ENCODE assay signal across 13 mouse cellular contexts in genomic region chr1:127484188-127484587, GRCm38 (mm10).
DNase-seq lines count a peak whose midpoint lies in the region; ATAC-seq lines count a peak whose summit lies in the region.
"Had no signal": no experiment of that assay in that cellular context is flagged by ENCODE, and none has a peak within 500 bp of the region (broad histone marks: within the 10 kb centered on the region; RNA-seq: fewer than 3 reads in every experiment).

No protein-coding gene starts in this region.

- WGBS in midbrain, embryonic 12.5 days = 93% methylated on average over 8 of the region's 8 CpGs
- WGBS in midbrain, embryonic 10.5 days = 96% methylated on average over 8 of the region's 8 CpGs

- H3K9ac ChIP-seq in midbrain, embryonic 12.5 days (replicated peaks) = no peak overlapping the region
- H3K9ac ChIP-seq: heart, embryonic 13.5 days; liver, embryonic 13.5 days had no signal

- peaks cover 16% of the 10 kb centered on the region for H3K36me3 ChIP-seq in midbrain, embryonic 12.5 days
- H3K36me3 ChIP-seq in midbrain, embryonic 10.5 days = peaks cover 13% of the 10 kb centered on the region
- H3K36me3 ChIP-seq: liver, embryonic 13.5 days had no signal

- H3K27me3 ChIP-seq in midbrain, embryonic 12.5 days = no peaks in the 10 kb centered on the region
- no peaks in the 10 kb centered on the region for H3K27me3 ChIP-seq in midbrain, embryonic 10.5 days (ENCODE audit: low read depth, poor library complexity, severe bottlenecking)
- H3K27me3 ChIP-seq: heart, embryonic 13.5 days; liver, embryonic 13.5 days; Patski had no signal

- H3K4me2 ChIP-seq in midbrain, embryonic 12.5 days (replicated peaks) = no peak overlapping the region
- H3K4me2 ChIP-seq: heart, embryonic 13.5 days; liver, embryonic 13.5 days had no signal

- no peak overlapping the region for H3K4me3 ChIP-seq in midbrain, embryonic 12.5 days
- H3K4me3 ChIP-seq in midbrain, embryonic 10.5 days = no peak overlapping the region
- H3K4me3 ChIP-seq: erythroblast, embryonic 14.5 days; heart, embryonic 13.5 days; liver, embryonic 13.5 days; myocyte had no signal

- no peaks in the 10 kb centered on the region for H3K9me3 ChIP-seq in midbrain, embryonic 12.5 days
- no peaks in the 10 kb centered on the region for H3K9me3 ChIP-seq in midbrain, embryonic 10.5 days (replicated peaks)
- H3K9me3 ChIP-seq: heart, embryonic 13.5 days; liver, embryonic 13.5 days had no signal

- no peak overlapping the region for H3K27ac ChIP-seq in midbrain, embryonic 12.5 days (replicated peaks)
- H3K27ac ChIP-seq in midbrain, embryonic 10.5 days (replicated peaks) = no peak overlapping the region
- H3K27ac ChIP-seq: heart, embryonic 13.5 days; liver, embryonic 13.5 days had no signal

- H3K4me1 ChIP-seq in midbrain, embryonic 12.5 days = no peaks in the 10 kb centered on the region
- 0 out of 2 replicates have a peak, but pooled peaks cover 2% of the 10 kb centered on the region for H3K4me1 ChIP-seq in midbrain, embryonic 10.5 days
- H3K4me1 ChIP-seq: heart, embryonic 13.5 days; liver, embryonic 13.5 days had no signal

- intact Hi-C loops in heart, postnatal 10 days (cut with DNase I) = no loop called here
- intact Hi-C loops in heart, postnatal 36 days (cut with DNase I) = no loop called here

- DNase-seq in heart, postnatal 10 days = peak; percentile 12 to 25
- DNase-seq in heart, postnatal 36 days = no peak
- DNase-seq in midbrain, embryonic 10.5 days (ENCODE audit: low spot score) = no peak
- DNase-seq in adrenal gland, postnatal 14 days = peak; percentile 53
- DNase-seq in ovary, postnatal 36 days (ENCODE audit: low spot score) = peak; percentile 32
- no peak for DNase-seq in urinary bladder, postnatal 14 days (ENCODE audit: low spot score)
- DNase-seq in urinary bladder, postnatal 25 days (ENCODE audit: low spot score) = no peak

- 0 out of 2 replicates have a peak, but pooled peaks have one; percentile 17 for ATAC-seq in midbrain, embryonic 12.5 days (ENCODE audit: low FRiP score, low read depth)
- ATAC-seq: Patski had no signal

Comparison
In these comparisons a context has a peak if more than half of its experiments do, and no peak if none do; other contexts are left out.
1. DNase-seq: peak in heart, postnatal 10 days (2 of 2), adrenal gland, postnatal 14 days (single experiment) and ovary, postnatal 36 days (single experiment); none in heart, postnatal 36 days (0 of 2), midbrain, embryonic 10.5 days (single experiment), urinary bladder, postnatal 14 days (single experiment) and urinary bladder, postnatal 25 days (single experiment).